ENCODE assay signal across 27 mouse cellular contexts in the genomic region with DNA sequence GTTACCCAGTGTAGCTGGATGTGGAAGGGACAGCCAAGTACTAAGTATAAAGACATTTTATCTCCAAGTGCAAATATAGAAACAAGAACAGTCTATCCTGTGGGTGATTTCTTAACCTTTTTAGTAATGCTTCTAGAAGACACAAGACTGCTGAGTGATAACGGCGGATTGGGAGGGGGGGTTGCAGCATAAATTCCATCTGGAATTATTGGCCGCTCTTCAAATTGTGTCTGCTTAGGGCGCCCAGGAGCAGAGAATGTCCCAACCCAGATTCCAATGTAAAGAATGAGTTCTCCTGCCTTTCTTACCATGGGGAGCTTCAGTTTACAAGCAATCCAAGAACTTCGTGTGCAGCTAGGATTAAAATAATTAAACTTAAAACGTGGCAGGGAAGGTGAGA. TPM values are rescaled to one million over a fixed set of nuclear protein-coding genes. Genes with fewer than 3 reads are reported as not detected.
DNase-seq lines count a peak whose midpoint lies in the region; ATAC-seq and TF ChIP-seq lines count a peak whose summit lies in the region.
"Had no signal": no experiment of that assay in that cellular context is flagged by ENCODE, and none has a peak within 500 bp of the region (broad histone marks: within the 10 kb centered on the region; RNA-seq: fewer than 3 reads in every experiment).

No protein-coding gene starts in this region.

- H3K4me3 ChIP-seq in heart, adult 2 months, result 0 out of 2 replicates have a peak overlapping the region, but pooled peaks have one; percentile 6
- H3K4me3 ChIP-seq in lung, embryonic 14.5 days (ENCODE audit: low read depth, low read length), result no peak overlapping the region
- no peak overlapping the region for H3K4me3 ChIP-seq in heart, embryonic 14.5 days (ENCODE audit: control insufficient read depth in 1 of 2, insufficient read depth in 1 of 2, low read depth in 1 of 2, low read length in 2 of 2)
- peak overlapping the region; percentile 17 for H3K4me3 ChIP-seq in heart, postnatal 0 days (ENCODE audit: low read depth, low read length)
- H3K4me3 ChIP-seq: forebrain, embryonic 13.5 days; liver, embryonic 12.5 days; neural tube, embryonic 15.5 days; stomach, embryonic 15.5 days had no signal

- ATAC-seq in lung, embryonic 14.5 days (ENCODE audit: insufficient read depth), result peak; percentile 42; the same call in 1 of the 2 replicates
- ATAC-seq in heart, embryonic 14.5 days (ENCODE audit: insufficient number of reproducible peaks, insufficient read depth, low FRiP score, low read depth), result no peak
- ATAC-seq in heart, postnatal 0 days (ENCODE audit: insufficient read depth, low read depth), result no peak
- ATAC-seq: CD4-positive, CD25-positive, alpha-beta regulatory T cell, adult 4 months; forebrain, embryonic 13.5 days; intestine, postnatal 0 days; liver, embryonic 12.5 days; liver, postnatal 0 days had no signal

- H3K4me2 ChIP-seq in lung, embryonic 14.5 days, result peak overlapping the region; percentile 0; the same call in 1 of the 2 replicates
- peak overlapping the region; percentile 41 for H3K4me2 ChIP-seq in heart, embryonic 14.5 days (ENCODE audit: low read length)
- H3K4me2 ChIP-seq in heart, postnatal 0 days (ENCODE audit: low read depth, low read length), result peak overlapping the region; percentile 50
- H3K4me2 ChIP-seq: forebrain, embryonic 13.5 days; hindbrain, embryonic 14.5 days; liver, embryonic 12.5 days; neural tube, embryonic 15.5 days; stomach, embryonic 15.5 days had no signal

- DNase-seq in heart, adult 2 months, result peak; percentile 32 to 49
- no peak for DNase-seq in heart, adult 8-10 months (ENCODE audit: low spot score)
- DNase-seq in lung, embryonic 14.5 days, result peak; percentile 81
- no peak for DNase-seq in lung, adult 18-20 months
- DNase-seq in heart, postnatal 0 days (ENCODE audit: low spot score), result peak; percentile 35
- DNase-seq in adrenal gland, postnatal 25 days, result no peak
- DNase-seq: adrenal gland, postnatal 14 days; cerebellum, adult 8-10 months; cerebellum, postnatal 25 days; gastrocnemius, postnatal 25 days; kidney, adult 9 months; kidney, postnatal 10 days; layer of hippocampus, postnatal 36 days; left cerebral cortex, postnatal 4 days; liver, postnatal 0 days; midbrain, embryonic 14.5 days; right cerebral cortex, postnatal 25 days; thymus, postnatal 25 days had no signal

- peaks cover 10% of the 10 kb centered on the region for H3K79me2 ChIP-seq in heart, adult 2 months (replicated peaks; ENCODE audit: control insufficient read depth, insufficient read depth, low read length)

- peak overlapping the region; percentile 97 for H3K27ac ChIP-seq in heart, adult 2 months
- H3K27ac ChIP-seq in lung, embryonic 14.5 days (ENCODE audit: low read depth), result no peak overlapping the region; the same call in 1 of the 2 replicates
- peak overlapping the region; percentile 66 to 69; a peak in 3 of 4 replicates for H3K27ac ChIP-seq in heart, embryonic 14.5 days (replicated peaks in 1 of 2; ENCODE audit: control insufficient read depth in 1 of 2, insufficient read depth in 1 of 2, low read depth in 2 of 2, low read length in 2 of 2)
- H3K27ac ChIP-seq in heart, postnatal 0 days (ENCODE audit: low read depth), result peak overlapping the region; percentile 80
- H3K27ac ChIP-seq: forebrain, embryonic 13.5 days; hindbrain, embryonic 14.5 days; liver, embryonic 12.5 days; neural tube, embryonic 15.5 days had no signal

- H3K36me3 ChIP-seq in heart, adult 2 months (ENCODE audit: control insufficient read depth, insufficient read depth, low read length), result peaks cover 40% of the 10 kb centered on the region
- no peaks in the 10 kb centered on the region for H3K36me3 ChIP-seq in lung, embryonic 14.5 days (ENCODE audit: insufficient read depth)
- no peaks in the 10 kb centered on the region for H3K36me3 ChIP-seq in heart, embryonic 14.5 days (ENCODE audit: control insufficient read depth, insufficient read depth, low read length)
- H3K36me3 ChIP-seq in heart, postnatal 0 days (replicated peaks; ENCODE audit: control insufficient read depth, insufficient read depth, low read length), result no peaks in the 10 kb centered on the region
- H3K36me3 ChIP-seq: liver, embryonic 12.5 days; neural tube, embryonic 15.5 days; stomach, embryonic 15.5 days had no signal

- no peak for TF ChIP-seq CTCF in heart, adult 2 months (IDR thresholded peaks at IDR 0.05)
- TF ChIP-seq CTCF in lung, embryonic 14.5 days (IDR thresholded peaks at IDR 0.05; ENCODE audit: low read depth), result no peak
- no peak for TF ChIP-seq CTCF in heart, postnatal 0 days (IDR thresholded peaks at IDR 0.05; ENCODE audit: low read depth)

- H3K4me1 ChIP-seq in heart, adult 2 months (ENCODE audit: control insufficient read depth, insufficient read depth, low read length), result peaks cover 26% of the 10 kb centered on the region
- H3K4me1 ChIP-seq in lung, embryonic 14.5 days (ENCODE audit: insufficient read depth), result peaks cover 17% of the 10 kb centered on the region; the same call in 1 of the 2 replicates
- H3K4me1 ChIP-seq in heart, embryonic 14.5 days (ENCODE audit: control insufficient read depth in 2 of 2, insufficient read depth in 2 of 2, low read length in 2 of 2), result peaks cover 24 to 67% of the 10 kb centered on the region in 2 experiments
- H3K4me1 ChIP-seq in heart, postnatal 0 days (ENCODE audit: control insufficient read depth, insufficient read depth), result peaks cover 67% of the 10 kb centered on the region

- intact Hi-C loops in heart, adult 2 months (cut with DNase I), result no loop called here

- H3K9ac ChIP-seq in heart, adult 2 months (ENCODE audit: low read depth, low read length), result 0 out of 2 replicates have a peak overlapping the region, but pooled peaks have one; percentile 39
- H3K9ac ChIP-seq in lung, embryonic 14.5 days, result no peak overlapping the region
- 0 out of 2 replicates have a peak overlapping the region, but pooled peaks have one; percentile 10 for H3K9ac ChIP-seq in heart, embryonic 14.5 days (ENCODE audit: low read length)
- H3K9ac ChIP-seq in heart, postnatal 0 days (replicated peaks; ENCODE audit: low read depth, low read length), result peak overlapping the region; percentile 13; the same call in 1 of the 2 replicates
- H3K9ac ChIP-seq: forebrain, embryonic 13.5 days; hindbrain, embryonic 14.5 days; liver, embryonic 12.5 days; liver, postnatal 0 days; neural tube, embryonic 15.5 days; stomach, embryonic 15.5 days had no signal

- H3K9me3 ChIP-seq in lung, embryonic 14.5 days (ENCODE audit: low read depth, low read length), result no peaks in the 10 kb centered on the region
- H3K9me3 ChIP-seq in heart, embryonic 14.5 days (ENCODE audit: control insufficient read depth, low read length), result no peaks in the 10 kb centered on the region
- no peaks in the 10 kb centered on the region for H3K9me3 ChIP-seq in heart, postnatal 0 days (replicated peaks; ENCODE audit: control insufficient read depth, low read length)
- H3K9me3 ChIP-seq: forebrain, embryonic 13.5 days; liver, embryonic 12.5 days; neural tube, embryonic 15.5 days; stomach, embryonic 15.5 days had no signal

- 15% methylated on average over 6 of the region's 6 CpGs for WGBS in heart, adult 2 months
- 26% methylated on average over 6 of the region's 6 CpGs for WGBS in lung, embryonic 14.5 days
- 17% methylated on average over 6 of the region's 6 CpGs for WGBS in heart, embryonic 14.5 days
- 22% methylated on average over 6 of the region's 6 CpGs for WGBS in heart, postnatal 0 days

- no peaks in the 10 kb centered on the region for H3K27me3 ChIP-seq in heart, adult 2 months (ENCODE audit: control insufficient read depth, insufficient read depth, low read length)
- H3K27me3 ChIP-seq in lung, embryonic 14.5 days (ENCODE audit: insufficient read depth, low read length), result no peaks in the 10 kb centered on the region
- no peaks in the 10 kb centered on the region for H3K27me3 ChIP-seq in heart, embryonic 14.5 days (ENCODE audit: control insufficient read depth, insufficient read depth, low read length)
- H3K27me3 ChIP-seq in heart, postnatal 0 days (ENCODE audit: control insufficient read depth, insufficient read depth, low read length), result no peaks in the 10 kb centered on the region
- H3K27me3 ChIP-seq: forebrain, embryonic 13.5 days; liver, embryonic 12.5 days; neural tube, embryonic 15.5 days; stomach, embryonic 15.5 days had no signal

- no peak for TF ChIP-seq POLR2A in heart, adult 2 months (IDR thresholded peaks at IDR 0.05; ENCODE audit: insufficient read depth, low read depth, low read length)

- TF ChIP-seq EP300 in heart, adult 2 months (IDR thresholded peaks at IDR 0.05; ENCODE audit: insufficient read depth, low read depth, low read length), result no peak
- no peak for TF ChIP-seq EP300 in heart, postnatal 0 days (IDR thresholded peaks at IDR 0.05; ENCODE audit: low read depth)

RNA-seq across cellular contexts. Expression of gene Filip1, which starts 39.9 kb away (rescaled TPM):
- 100 to 1,000 TPM in 1 of 2 experiments, 10 to 100 TPM in 1; 91.1 to 126 TPM for total RNA-seq in heart, adult 2 months (2021)
- 18.8 and 31.3 TPM in 2 replicates for polyA plus RNA-seq in heart, adult 2 months (2012; rRNA removed)
- total RNA-seq in heart, adult 8-10 months (2022), result 100 to 1,000 TPM; 107 to 134 (median 116) TPM
- 12.2 and 13.8 TPM in 2 replicates for polyA plus RNA-seq in lung, embryonic 14.5 days (2014; fragmentation: Nextera tagmentation; extraction: Ambion mirVana)
- polyA plus RNA-seq in heart, embryonic 14.5 days (2014; fragmentation: Nextera tagmentation; extraction: Ambion mirVana), result 33.9 and 39.3 TPM in 2 replicates
- total RNA-seq in heart, postnatal 0 days (2014; rRNA removed; ENCODE audit: low replicate concordance), result 27.4 and 52.3 TPM in 2 replicates
- 31.6 and 39.0 TPM in 2 replicates for polyA plus RNA-seq in heart, postnatal 0 days (2015; fragmentation: Nextera tagmentation; extraction: Ambion mirVana)
- 108 and 113 TPM in 2 replicates for total RNA-seq in adrenal gland, postnatal 25 days (2021)
- total RNA-seq: monocyte, adult 5-6 weeks had no signal

Comparison
In these comparisons a context has a peak if more than half of its experiments do, and no peak if none do; other contexts are left out.
1. DNase-seq: peak in heart, adult 2 months (2 of 2), lung, embryonic 14.5 days (single experiment) and heart, postnatal 0 days (single experiment); none in heart, adult 8-10 months (single experiment), lung, adult 18-20 months (0 of 2) and adrenal gland, postnatal 25 days (single experiment).
2. H3K4me3 ChIP-seq: peak in heart, adult 2 months (single experiment) and heart, postnatal 0 days (single experiment); none in lung, embryonic 14.5 days (single experiment) and heart, embryonic 14.5 days (0 of 2).
3. H3K4me2 ChIP-seq: peak in every context shown above with its lines; median percentile 50 in heart, postnatal 0 days; 41 in heart, embryonic 14.5 days; 0 in lung, embryonic 14.5 days.